Mouse (Mus musculus): ENCODE results near the gene Cenpe. TPM values are rescaled to one million over a fixed set of nuclear protein-coding genes. Genes with fewer than 3 reads are reported as not detected.
"Not testable (repeated sequence)": the region's sequence is repeated elsewhere in the genome, so short reads cannot be mapped to it uniquely, and the experiment has no call there.

Gene Cenpe
- 19.4 and 20.0 TPM in 2 replicates for polyA plus RNA-seq (2014; fragmentation: Nextera tagmentation; extraction: Ambion mirVana)

GRCm38 (mm10) chr3:135211805-135212657, at the start of gene Cenpe:
Gene Cenpe (plus strand): TSS chr3:135212537.
- Histone ChIP-seq H3K4me3 (ENCODE audit: control insufficient read depth in 1 of 2, insufficient read depth in 1 of 2, low read depth in 1 of 2, low read length in 2 of 2) (peak within 1 kb of the TSS; percentile 76 to 80), H3K36me3 (ENCODE audit: control insufficient read depth, insufficient read depth, low read length) (peaks cover 25% of the 10 kb centered on the region), H3K27ac (replicated peaks in 1 of 2; ENCODE audit: control insufficient read depth in 1 of 2, insufficient read depth in 1 of 2, low read depth in 2 of 2, low read length in 2 of 2) (peak within 1 kb of the TSS; percentile 73 to 75), H3K4me2 (ENCODE audit: low read length) (peak within 1 kb of the TSS; percentile 78), H3K27me3 (ENCODE audit: control insufficient read depth, insufficient read depth, low read length) (no peaks in the 10 kb centered on the region), H3K9me3 (ENCODE audit: control insufficient read depth, low read length) (no peaks in the 10 kb centered on the region), H3K4me1 (ENCODE audit: control insufficient read depth in 2 of 2, insufficient read depth in 2 of 2, low read length in 2 of 2) (peaks cover 2 to 13% of the 10 kb centered on the region in 2 experiments; a peak in 3 of 4 replicates), H3K9ac (ENCODE audit: low read length) (peak within 1 kb of the TSS; percentile 80)
- WGBS: 5% methylated on average over 29 of the region's 29 CpGs
- ATAC-seq (ENCODE audit: insufficient number of reproducible peaks, insufficient read depth, low FRiP score, low read depth): peak; percentile 87

GRCm38 (mm10) chr3:135171898-135172446, 40.4 kb upstream of the Cenpe start:
- Histone ChIP-seq H3K9ac (ENCODE audit: low read length) (no peak overlapping the region), H3K36me3 (ENCODE audit: control insufficient read depth, insufficient read depth, low read length) (no peaks in the 10 kb centered on the region), H3K4me3 (ENCODE audit: control insufficient read depth in 1 of 2, insufficient read depth in 1 of 2, low read depth in 1 of 2, low read length in 2 of 2) (no peak overlapping the region), H3K27ac (replicated peaks in 1 of 2; ENCODE audit: control insufficient read depth in 1 of 2, insufficient read depth in 1 of 2, low read depth in 2 of 2, low read length in 2 of 2) (no peak overlapping the region), H3K4me2 (ENCODE audit: low read length) (no peak overlapping the region), H3K27me3 (ENCODE audit: control insufficient read depth, insufficient read depth, low read length) (no peaks in the 10 kb centered on the region), H3K9me3 (ENCODE audit: control insufficient read depth, low read length) (no peaks in the 10 kb centered on the region), H3K4me1 (ENCODE audit: control insufficient read depth in 2 of 2, insufficient read depth in 2 of 2, low read length in 2 of 2) (no peaks in the 10 kb centered on the region)
- 52% methylated on average over 3 of the region's 3 CpGs for WGBS
- ATAC-seq (ENCODE audit: insufficient number of reproducible peaks, insufficient read depth, low FRiP score, low read depth): no peak

- no peaks in the 10 kb centered on the region for H3K4me1 ChIP-seq (ENCODE audit: control insufficient read depth in 2 of 2, insufficient read depth in 2 of 2, low read length in 2 of 2)
- no peaks in the 10 kb centered on the region for H3K9me3 ChIP-seq (ENCODE audit: control insufficient read depth, low read length)
- no peak overlapping the region for H3K9ac ChIP-seq (ENCODE audit: low read length)
- ATAC-seq (ENCODE audit: insufficient number of reproducible peaks, insufficient read depth, low FRiP score, low read depth): no peak
- H3K27me3 ChIP-seq (ENCODE audit: control insufficient read depth, insufficient read depth, low read length): no peaks in the 10 kb centered on the region
- 80% methylated on average over 6 of the region's 6 CpGs for WGBS
- no peaks in the 10 kb centered on the region for H3K36me3 ChIP-seq (ENCODE audit: control insufficient read depth, insufficient read depth, low read length)
- H3K4me2 ChIP-seq (ENCODE audit: low read length): no peak overlapping the region
- no peak overlapping the region for H3K27ac ChIP-seq (replicated peaks in 1 of 2; ENCODE audit: control insufficient read depth in 1 of 2, insufficient read depth in 1 of 2, low read depth in 2 of 2, low read length in 2 of 2)
- H3K4me3 ChIP-seq (ENCODE audit: control insufficient read depth in 1 of 2, insufficient read depth in 1 of 2, low read depth in 1 of 2, low read length in 2 of 2): no peak overlapping the region
Observed at GRCm38 (mm10) chr3:135191861-135192260, 20.5 kb upstream of the Cenpe start.

- WGBS: 83% methylated on average over 2 of the region's 2 CpGs
- not testable (repeated sequence) for H3K4me3 ChIP-seq (ENCODE audit: control insufficient read depth in 1 of 2, insufficient read depth in 1 of 2, low read depth in 1 of 2, low read length in 2 of 2); ATAC-seq (ENCODE audit: insufficient number of reproducible peaks, insufficient read depth, low FRiP score, low read depth)
Observed at GRCm38 (mm10) chr3:135198051-135198450, 14.3 kb upstream of the Cenpe start.

DNA sequence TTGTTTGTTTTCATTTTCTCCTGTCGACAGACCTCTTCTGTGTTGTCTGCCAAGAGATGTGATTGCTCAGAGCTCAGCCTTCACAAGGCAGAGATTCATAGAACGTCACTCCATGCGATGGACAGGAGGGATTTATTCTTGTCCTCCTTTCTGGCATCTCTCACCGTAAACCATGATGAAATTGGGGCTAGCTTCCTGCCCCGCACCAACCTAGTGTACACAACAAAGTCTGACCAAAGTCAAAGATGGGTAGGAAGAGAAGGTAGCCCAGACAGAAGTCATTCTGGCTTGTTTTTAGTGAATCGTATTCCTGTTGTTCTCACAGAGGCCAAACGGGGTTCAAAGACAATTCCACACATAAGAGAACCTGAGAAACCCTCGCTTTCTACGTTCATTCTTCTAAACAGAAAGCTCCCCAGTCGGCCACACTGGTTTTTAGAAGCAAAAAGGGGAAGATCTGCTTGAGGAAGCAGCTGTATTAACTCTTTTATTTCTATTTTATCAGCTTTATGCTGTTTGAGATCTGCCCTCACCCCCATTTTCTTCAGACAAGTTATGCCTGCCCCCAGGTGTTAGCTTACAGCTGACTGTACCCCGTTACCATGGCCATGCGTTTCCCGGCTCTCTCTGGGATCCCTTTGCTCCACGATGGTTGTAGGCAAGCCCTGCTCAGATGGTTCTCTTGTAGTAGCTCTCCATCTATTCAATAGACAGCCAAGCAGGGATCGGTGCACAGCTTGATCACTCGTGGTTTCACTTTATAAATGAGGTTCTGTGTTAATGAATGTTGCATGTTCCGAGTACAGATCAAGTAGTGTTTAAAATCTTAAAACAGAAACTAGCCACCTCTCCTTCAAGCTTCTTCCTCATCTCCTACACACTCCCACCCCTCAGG, 11.7 kb upstream of the Cenpe start:
- no peak overlapping the region for H3K4me3 ChIP-seq (ENCODE audit: control insufficient read depth in 1 of 2, insufficient read depth in 1 of 2, low read depth in 1 of 2, low read length in 2 of 2)
- 81% methylated on average over 17 of the region's 17 CpGs for WGBS
- no peaks in the 10 kb centered on the region for H3K9me3 ChIP-seq (ENCODE audit: control insufficient read depth, low read length)
- no peak overlapping the region for H3K4me2 ChIP-seq (ENCODE audit: low read length)
- no peak overlapping the region for H3K27ac ChIP-seq (replicated peaks in 1 of 2; ENCODE audit: control insufficient read depth in 1 of 2, insufficient read depth in 1 of 2, low read depth in 2 of 2, low read length in 2 of 2)
- H3K9ac ChIP-seq (ENCODE audit: low read length): no peak overlapping the region
- ATAC-seq (ENCODE audit: insufficient number of reproducible peaks, insufficient read depth, low FRiP score, low read depth): no peak
- H3K4me1 ChIP-seq (ENCODE audit: control insufficient read depth in 2 of 2, insufficient read depth in 2 of 2, low read length in 2 of 2): no peaks in the 10 kb centered on the region
- H3K36me3 ChIP-seq (ENCODE audit: control insufficient read depth, insufficient read depth, low read length): no peaks in the 10 kb centered on the region
- H3K27me3 ChIP-seq (ENCODE audit: control insufficient read depth, insufficient read depth, low read length): no peaks in the 10 kb centered on the region

More at GRCm38 (mm10) chr3:135198051-135198450, 14.3 kb upstream of the Cenpe start:
- not testable (repeated sequence) for H3K4me1 ChIP-seq (ENCODE audit: control insufficient read depth in 2 of 2, insufficient read depth in 2 of 2, low read length in 2 of 2); H3K9me3 ChIP-seq (ENCODE audit: control insufficient read depth, low read length); H3K36me3 ChIP-seq (ENCODE audit: control insufficient read depth, insufficient read depth, low read length); H3K4me2 ChIP-seq (ENCODE audit: low read length); H3K27ac ChIP-seq (replicated peaks in 1 of 2; ENCODE audit: control insufficient read depth in 1 of 2, insufficient read depth in 1 of 2, low read depth in 2 of 2, low read length in 2 of 2); H3K27me3 ChIP-seq (ENCODE audit: control insufficient read depth, insufficient read depth, low read length); H3K9ac ChIP-seq (ENCODE audit: low read length)

DNA sequence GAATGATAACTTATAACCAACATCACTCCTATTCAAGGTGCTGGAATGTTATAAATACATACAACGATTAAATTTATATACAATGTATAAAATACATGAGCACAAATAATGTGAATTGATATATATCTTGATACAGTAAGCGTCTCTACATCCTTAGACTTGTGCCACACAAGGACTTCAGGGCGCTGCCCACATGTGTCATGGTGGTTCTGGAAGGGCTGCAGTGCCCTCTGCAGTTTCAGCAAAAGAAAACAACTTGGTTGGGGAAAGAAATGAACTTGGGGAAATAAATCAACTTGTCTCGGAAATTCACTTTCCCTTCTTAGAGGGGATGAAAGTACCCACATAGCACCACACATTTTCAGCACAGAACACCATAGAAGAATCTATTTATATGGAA, 5.7 kb upstream of the Cenpe start:
- no peaks in the 10 kb centered on the region for H3K27me3 ChIP-seq (ENCODE audit: control insufficient read depth, insufficient read depth, low read length)
- no peak for ATAC-seq (ENCODE audit: insufficient number of reproducible peaks, insufficient read depth, low FRiP score, low read depth)
- no peak overlapping the region for H3K4me2 ChIP-seq (ENCODE audit: low read length)
- H3K9ac ChIP-seq (ENCODE audit: low read length): no peak overlapping the region
- no peak overlapping the region for H3K4me3 ChIP-seq (ENCODE audit: control insufficient read depth in 1 of 2, insufficient read depth in 1 of 2, low read depth in 1 of 2, low read length in 2 of 2)
- H3K27ac ChIP-seq (replicated peaks in 1 of 2; ENCODE audit: control insufficient read depth in 1 of 2, insufficient read depth in 1 of 2, low read depth in 2 of 2, low read length in 2 of 2): no peak overlapping the region
- H3K36me3 ChIP-seq (ENCODE audit: control insufficient read depth, insufficient read depth, low read length): no peaks in the 10 kb centered on the region
- peaks cover 0 to 1% of the 10 kb centered on the region in 2 experiments; a peak in 1 of 4 replicates for H3K4me1 ChIP-seq (ENCODE audit: control insufficient read depth in 2 of 2, insufficient read depth in 2 of 2, low read length in 2 of 2)
- H3K9me3 ChIP-seq (ENCODE audit: control insufficient read depth, low read length): no peaks in the 10 kb centered on the region
- WGBS: 30% methylated on average over 4 of the region's 4 CpGs

GRCm38 (mm10) chr3:135212658-135213350, 467 bp downstream of the Cenpe start:
- WGBS: under 1% methylated on average over 26 of the region's 26 CpGs
- ATAC-seq (ENCODE audit: insufficient number of reproducible peaks, insufficient read depth, low FRiP score, low read depth): no peak

More at GRCm38 (mm10) chr3:135212658-135213350, 467 bp downstream of the Cenpe start:
- Histone ChIP-seq H3K9ac (ENCODE audit: low read length) (peak overlapping the region; percentile 80), H3K27ac (replicated peaks in 1 of 2; ENCODE audit: control insufficient read depth in 1 of 2, insufficient read depth in 1 of 2, low read depth in 2 of 2, low read length in 2 of 2) (peak overlapping the region in 1 of 2 experiments; percentile 24; a peak in 2 of 4 replicates), H3K4me1 (ENCODE audit: control insufficient read depth in 2 of 2, insufficient read depth in 2 of 2, low read length in 2 of 2) (peaks cover 2 to 13% of the 10 kb centered on the region in 2 experiments; a peak in 3 of 4 replicates), H3K4me3 (ENCODE audit: control insufficient read depth in 1 of 2, insufficient read depth in 1 of 2, low read depth in 1 of 2, low read length in 2 of 2) (peak overlapping the region; percentile 76 to 80), H3K9me3 (ENCODE audit: control insufficient read depth, low read length) (no peaks in the 10 kb centered on the region), H3K36me3 (ENCODE audit: control insufficient read depth, insufficient read depth, low read length) (peaks cover 31% of the 10 kb centered on the region), H3K27me3 (ENCODE audit: control insufficient read depth, insufficient read depth, low read length) (no peaks in the 10 kb centered on the region), H3K4me2 (ENCODE audit: low read length) (peak overlapping the region; percentile 78)

Data from heart, embryonic 14.5 days (tissue).